Mouse (Mus musculus): Measurements from ENCODE around the gene Cdk5r2.

The Cdk5r2 gene

DNA sequence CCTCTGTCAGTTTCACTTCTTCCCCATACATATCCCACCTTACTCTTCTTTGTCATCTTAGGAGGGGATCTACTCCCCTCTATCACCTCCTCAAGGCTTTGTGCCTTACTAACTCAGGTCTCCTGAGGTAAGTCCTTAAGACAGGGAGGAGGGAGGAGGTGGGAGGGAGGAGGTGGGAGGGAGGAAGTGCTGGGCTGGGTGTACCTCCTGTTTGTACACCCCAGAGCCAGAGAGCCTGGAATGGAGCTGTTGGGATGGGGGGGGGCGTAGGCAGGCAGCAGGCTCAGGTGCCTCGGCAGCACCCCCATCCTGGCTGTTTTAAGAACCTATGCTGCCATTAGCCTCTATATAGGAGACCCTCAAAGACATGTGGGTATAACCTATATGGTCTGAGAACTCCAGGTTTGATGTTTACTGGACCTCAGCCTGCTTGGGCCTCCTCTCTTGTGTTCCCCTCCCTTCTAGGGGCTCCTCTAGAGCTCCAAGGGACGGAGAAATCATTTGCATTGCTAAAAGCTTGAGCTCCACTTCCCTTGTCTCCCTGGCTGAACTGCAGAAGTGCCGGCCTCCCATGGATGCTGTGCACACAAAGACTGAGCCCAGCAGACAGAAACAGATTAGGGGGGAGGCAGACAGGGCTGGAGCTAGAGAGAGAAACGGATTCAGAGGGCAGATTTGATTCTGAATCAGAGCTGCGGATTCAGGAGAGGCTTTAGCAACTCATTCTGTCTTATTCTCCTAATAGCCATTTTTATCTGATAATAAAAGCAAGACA lies 3.5 kb upstream of the Cdk5r2 start:
- DNase-seq (ENCODE audit: low spot score): no peak

DNA sequence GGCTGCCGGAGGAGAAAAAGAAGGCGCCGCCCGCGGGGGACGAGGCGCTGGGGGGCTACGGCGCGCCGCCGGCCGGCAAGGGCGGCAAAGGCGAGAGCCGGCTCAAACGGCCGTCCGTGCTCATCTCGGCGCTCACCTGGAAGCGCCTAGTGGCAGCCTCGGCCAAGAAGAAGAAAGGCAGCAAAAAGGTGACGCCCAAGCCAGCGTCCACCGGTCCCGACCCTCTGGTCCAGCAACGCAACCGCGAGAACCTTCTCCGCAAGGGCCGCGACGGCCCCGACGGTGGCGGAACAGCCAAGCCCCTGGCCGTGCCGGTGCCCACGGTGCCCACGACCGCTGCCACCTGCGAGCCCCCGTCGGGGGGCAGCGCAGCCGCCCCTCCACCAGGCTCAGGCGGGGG lies 422 bp downstream of the Cdk5r2 start:
- no peak for DNase-seq (ENCODE audit: low spot score)

DNA sequence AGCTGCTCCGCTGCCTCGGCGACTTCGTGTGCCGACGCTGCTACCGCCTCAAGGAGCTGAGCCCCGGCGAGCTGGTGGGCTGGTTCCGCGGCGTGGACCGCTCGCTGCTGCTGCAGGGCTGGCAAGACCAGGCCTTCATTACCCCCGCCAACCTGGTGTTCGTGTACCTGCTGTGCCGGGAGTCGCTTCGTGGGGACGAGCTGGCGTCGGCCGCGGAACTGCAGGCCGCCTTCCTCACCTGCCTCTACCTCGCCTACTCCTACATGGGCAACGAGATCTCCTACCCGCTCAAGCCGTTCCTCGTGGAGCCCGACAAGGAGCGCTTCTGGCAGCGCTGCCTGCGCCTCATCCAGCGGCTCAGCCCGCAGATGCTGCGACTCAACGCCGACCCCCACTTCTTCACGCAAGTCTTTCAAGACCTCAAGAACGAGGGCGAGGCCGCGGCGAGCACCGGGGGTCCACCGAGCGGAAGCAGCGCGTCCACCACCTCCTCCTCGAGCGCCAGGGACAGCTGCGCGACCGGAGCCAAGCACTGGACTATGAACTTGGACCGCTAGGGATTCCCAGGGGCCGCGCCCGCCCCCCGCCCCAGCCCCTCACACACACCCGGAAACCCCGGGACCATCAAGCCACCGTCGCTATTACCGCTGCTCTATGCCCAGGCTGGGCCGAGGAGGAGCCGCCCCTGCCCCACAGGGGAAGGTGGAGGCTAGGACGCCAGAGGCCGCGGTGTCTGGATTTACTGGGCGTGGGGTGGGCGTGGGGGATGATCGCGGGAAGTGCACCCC lies 1.1 kb downstream of the Cdk5r2 start:
- no peak for DNase-seq (ENCODE audit: low spot score)

DNA sequence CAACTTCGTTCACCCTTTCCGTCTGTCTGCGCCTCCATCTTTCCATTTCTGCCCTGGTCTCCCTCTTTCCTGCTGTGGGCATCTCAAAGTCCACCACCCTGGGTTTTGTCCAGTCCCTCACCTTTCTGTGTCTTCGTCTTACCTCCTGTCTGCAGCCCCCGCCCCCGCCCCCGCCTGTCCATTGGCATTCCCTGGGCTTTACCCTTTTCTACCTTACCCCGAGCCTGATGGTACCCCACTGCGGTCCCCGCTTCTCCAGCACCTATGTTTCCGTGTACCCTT lies 1.6 kb downstream of the Cdk5r2 start:
- DNase-seq (ENCODE audit: low spot score): no peak

DNA sequence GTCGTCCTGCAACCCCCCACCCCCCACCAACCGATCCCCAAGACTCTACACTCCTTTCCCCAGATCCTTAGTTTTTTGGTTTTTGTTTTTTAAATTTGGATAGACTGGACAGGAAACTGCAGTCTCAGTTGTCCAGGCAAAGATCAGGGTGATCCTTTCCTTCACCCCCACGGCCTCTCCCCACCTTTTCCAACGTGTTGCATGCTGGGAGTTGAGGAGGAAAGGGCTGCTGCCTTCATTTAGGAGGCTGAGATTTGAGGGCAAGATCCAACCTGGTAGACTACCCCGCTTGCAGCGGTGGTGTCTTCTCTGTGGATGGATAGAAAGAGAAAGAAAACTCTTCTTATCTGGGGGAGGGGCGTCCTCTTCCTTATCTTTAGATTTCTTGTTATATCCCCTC lies 2.1 kb downstream of the Cdk5r2 start:
- no peak for DNase-seq (ENCODE audit: low spot score)

DNA sequence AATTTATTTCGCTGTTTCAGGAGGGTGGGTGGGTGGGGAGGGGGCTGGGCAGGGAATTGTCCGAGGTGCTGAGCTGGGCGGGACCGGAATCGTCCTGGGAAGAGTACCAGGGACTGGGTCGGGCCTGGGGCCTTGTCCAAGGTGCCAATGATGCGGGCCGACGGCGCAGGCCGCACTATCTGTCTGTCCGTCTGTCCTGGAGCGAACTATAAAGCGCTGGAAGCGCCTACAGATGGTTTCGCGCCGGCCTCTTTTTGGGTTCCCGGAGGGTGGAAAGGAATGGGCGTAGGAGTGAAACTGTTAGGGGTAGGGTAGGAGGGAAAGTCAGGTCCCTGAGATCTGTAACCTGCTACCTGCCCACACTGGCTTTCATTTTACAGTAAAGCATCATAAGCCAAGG lies 2.5 kb downstream of the Cdk5r2 start:
- DNase-seq (ENCODE audit: low spot score): no peak

DNA sequence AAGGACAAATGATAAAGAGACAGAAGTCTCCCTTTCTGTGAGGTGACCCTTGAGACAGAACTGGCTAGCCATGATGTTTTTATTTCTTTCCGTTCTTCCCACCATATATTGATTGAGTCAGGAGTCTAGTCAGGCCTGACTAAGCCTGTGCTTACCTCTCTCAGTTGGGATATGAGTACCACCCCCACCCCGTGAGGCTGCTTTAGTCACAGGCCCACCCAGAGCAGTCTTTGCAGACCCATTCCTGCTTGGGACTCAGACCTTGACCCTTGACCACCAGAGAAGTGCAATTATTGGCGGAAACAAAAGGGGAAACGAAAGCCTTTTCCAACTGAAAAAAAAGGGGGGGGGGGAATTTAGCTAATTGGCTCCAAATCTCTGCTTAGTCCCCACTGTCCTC lies 2.9 kb downstream of the Cdk5r2 start:
- no peak for DNase-seq (ENCODE audit: low spot score)

DNA sequence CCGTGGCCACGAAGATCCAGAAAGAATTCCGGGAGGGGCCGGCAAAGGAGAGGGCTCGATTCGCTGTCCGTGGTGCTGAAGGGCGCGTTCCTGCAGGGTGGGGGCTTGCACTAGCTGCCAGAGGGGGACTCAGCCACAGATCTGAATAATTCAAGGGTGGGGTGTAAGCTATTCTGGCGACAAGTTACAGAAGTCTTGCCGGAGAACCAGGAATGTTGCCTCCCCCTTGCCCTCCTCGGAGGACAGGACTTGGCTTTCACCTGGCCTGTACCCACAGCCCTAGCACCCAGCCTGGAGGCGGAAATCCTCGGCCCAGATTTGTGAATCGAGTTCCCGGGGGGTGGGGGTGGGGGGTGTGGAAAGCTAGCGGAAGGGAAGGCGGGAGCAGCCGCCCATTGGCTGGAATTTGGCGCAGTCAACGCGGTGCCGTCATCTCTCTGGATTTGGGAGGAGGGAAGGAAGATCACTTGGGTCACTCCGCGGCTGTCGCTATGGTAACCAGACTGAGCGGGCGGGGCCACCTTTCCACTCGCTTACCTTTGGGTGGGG lies 3.5 kb downstream of the Cdk5r2 start:
- DNase-seq (ENCODE audit: low spot score): peak; percentile 60

DNA sequence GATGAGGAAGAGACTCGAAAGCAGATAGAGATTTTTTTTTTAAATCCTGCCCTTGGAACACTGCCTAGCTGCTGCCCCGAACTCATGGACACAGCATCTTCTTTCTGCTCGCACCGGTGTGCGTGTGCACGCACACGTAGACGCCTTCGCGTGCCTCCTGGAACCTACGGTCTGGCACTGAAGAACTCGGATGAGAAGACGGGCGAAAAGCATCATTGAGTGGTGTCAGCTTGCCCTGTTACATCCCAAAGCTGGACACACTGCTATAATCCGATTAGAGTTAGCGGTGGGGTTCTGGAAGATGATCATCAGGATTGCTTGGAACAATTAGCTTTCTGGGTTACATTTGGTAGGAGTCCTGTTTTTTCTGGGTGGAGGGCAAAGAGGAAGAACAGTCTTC lies 4.1 kb downstream of the Cdk5r2 start:
- DNase-seq (ENCODE audit: low spot score): no peak

DNA sequence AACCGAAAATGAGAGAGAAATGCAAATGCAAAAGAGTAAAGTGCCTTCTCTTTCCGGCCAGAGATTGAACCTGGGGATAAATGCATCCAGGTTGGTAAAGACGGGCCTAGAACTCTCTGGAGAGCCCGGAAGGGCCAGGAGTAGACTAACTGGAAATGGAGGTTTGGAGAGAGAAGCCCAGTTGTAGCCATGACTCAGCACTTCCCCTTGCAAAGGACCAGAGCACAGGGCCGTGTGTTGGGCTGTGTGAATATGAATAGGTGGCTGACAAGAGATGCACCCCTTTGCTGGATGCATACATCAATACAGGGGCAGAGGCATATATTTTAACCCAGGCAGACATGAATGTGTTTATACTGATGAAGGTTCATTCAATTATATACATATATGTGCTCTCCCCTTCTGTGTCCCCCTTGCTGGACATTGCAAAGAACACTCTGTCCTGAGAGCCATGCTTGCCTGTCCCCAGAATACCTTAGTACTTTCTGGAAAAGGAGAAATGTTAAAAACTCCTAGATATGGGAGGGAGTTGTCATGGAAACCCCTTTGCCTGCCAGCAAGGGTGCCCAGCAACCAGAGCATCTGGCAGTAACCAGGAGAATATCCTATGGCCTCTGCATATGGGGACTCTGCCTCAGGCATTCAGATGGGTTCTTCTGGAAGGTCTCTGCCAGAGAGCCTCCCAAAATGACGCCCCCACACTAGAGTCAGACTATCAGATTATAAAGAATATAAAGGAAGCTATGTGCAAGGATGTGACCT lies 4.7 kb downstream of the Cdk5r2 start:
- DNase-seq (ENCODE audit: low spot score): no peak

DNA sequence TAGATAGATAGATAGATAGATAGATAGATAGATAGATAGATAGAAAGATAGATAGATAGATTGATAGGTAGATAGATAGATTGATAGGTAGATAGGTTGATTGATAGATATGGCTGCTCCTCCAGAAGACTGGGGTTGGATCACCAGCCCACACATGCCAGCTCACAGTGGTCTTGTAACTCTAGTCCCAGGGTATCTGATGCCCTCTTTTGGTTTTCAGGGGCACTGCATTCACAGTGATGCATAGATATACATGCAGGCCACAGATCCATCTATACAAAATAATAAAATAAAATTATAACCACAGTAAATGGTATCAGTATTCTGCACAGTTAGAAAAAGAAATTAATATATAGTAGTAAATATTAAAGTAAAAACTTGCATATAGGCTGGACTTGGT lies 7.0 kb downstream of the Cdk5r2 start:
- no peak for DNase-seq (ENCODE audit: low spot score)

DNA sequence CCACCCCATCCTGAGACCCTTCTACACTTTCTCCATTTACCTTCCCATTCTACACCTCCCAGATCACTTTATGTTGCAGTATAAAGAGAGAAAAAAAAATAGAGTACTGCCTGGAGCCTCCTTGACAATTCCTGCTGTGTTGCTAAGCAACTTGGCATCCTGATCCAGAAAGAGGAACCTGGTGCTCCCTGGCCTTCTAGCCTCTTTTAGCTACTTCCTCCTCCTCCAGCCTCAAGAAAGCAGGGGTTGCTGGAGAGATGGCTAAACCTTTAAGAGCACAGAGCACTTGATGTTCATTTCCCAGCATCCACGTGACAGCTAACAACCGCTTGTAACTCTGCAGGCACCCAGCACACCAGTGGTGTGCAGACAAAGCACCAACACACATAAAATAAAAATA lies 17.5 kb downstream of the Cdk5r2 start:
- no peak for DNase-seq (ENCODE audit: low spot score)

DNA sequence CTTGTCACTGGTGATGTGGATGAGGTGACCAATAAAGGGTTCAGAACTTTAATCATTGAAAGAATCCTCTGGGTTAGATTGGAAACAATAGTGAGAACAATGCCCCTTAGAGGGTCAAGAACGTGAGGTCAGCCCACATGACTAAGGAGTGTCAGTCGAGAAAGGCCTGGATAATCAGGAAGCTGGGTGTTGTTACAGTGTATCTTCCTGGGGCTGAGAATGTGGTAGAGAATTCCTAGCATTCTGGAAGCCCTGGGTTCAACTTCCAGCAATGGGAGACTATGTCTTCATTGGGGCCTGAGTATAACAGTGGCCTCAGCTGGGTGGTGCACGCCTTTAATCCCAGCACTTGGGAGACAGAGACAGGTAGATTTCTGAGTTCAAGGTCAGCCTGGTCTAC lies 22.5 kb downstream of the Cdk5r2 start:
- DNase-seq (ENCODE audit: low spot score): no peak

DNA sequence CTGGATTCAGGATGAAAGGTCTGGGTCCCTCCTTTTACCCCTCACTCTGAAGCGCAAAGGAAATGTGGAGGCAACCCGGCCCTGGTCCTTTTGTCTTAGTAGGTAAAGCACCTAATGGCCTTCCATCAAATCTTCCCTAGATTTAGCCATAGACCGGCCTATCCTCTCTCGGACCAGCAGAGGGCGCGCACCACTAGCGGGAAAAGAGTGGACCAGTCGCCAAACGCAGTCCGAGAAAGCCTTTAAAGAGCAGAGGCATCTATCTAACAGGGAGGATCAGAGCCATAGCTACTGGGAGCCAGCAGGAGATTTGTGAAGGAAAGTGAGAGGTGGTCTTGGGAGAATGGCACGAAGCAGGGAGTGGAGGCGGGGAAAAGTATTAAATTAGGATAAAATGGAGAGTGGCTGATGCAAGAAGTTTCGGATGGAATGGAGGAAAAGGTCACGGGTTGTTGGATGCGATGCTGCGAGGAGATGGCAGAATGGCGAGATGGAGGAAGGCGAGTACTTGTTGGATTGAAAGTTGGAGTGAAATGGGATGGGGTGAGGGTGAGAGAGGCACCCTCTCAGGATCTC lies 26.1 kb downstream of the Cdk5r2 start:
- peak; percentile 53 for DNase-seq (ENCODE audit: low spot score)

DNA sequence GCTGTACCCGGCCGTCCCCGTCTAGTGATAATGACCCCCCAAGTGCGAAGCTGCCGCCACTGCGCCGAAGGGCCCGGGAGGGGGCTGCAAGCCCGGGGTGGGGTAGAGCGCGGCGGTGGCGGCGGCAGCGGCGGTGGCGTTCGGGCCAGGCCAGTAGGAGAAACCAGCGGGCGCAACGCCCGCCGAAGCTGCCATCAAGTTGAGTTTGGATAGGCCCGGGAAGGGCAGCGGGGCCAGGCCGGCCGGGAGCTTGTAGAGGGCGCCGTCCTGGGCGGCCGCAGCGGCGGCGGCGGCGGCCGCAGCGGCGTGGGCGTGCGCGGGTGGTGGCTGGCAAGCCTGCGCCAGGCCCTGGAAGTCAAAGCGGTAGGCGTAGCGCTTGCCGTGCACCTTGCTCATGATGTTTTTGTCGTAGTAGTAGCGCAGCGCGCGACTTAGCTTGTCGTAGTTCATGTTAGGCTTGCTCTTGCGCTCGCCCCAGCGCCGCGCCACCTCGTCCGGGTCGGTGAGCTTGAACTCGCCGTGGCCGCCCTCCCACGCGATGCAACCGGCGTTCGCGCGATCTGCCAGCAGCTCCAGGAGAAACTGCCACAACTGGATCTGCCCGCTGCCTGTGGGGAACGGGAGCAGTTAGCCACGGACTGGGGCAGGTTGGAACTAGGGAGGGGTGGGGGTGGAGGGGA lies 27.5 kb downstream of the Cdk5r2 start:
- no peak for DNase-seq (ENCODE audit: low spot score)

DNA sequence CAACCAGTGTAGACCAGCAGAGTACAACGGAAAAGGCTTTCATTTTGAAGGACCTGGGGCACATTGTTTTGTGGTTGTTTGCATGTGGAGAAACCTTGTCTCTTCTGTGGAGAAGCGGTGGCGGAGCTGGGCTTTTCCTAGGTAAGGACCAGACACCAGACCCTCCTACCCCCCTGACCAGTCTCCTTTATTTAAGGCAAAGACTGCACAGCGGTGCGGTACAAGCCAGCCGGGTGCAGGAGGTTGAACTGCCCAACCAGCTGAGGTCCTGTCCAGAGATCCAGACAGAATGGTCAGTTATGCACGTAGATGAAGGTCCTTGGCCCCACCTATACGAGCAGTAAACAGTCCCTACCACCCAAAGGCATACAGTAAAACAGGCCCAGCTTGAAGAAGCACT lies 28.1 kb downstream of the Cdk5r2 start:
- no peak for DNase-seq (ENCODE audit: low spot score)

DNA sequence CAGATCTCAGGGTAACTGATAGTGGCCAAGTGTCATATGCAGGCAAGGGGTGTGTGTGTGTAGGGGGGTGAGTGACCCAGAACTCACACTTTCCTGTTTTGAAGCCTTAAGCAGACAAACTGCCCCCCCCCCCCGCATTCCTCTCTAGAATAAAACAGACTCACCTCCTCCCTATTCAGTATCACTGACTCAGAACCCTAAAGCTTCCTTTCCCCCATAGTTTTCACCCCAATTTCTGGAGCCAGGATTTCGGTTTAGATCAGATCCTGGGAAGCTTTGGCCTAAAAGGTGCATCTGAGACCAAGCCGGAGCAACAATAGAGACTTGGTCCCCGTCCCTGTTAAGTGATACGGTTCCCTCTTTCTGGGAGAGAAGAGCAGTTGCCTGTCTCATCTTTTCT lies 28.7 kb downstream of the Cdk5r2 start:
- no peak for DNase-seq (ENCODE audit: low spot score)

DNA sequence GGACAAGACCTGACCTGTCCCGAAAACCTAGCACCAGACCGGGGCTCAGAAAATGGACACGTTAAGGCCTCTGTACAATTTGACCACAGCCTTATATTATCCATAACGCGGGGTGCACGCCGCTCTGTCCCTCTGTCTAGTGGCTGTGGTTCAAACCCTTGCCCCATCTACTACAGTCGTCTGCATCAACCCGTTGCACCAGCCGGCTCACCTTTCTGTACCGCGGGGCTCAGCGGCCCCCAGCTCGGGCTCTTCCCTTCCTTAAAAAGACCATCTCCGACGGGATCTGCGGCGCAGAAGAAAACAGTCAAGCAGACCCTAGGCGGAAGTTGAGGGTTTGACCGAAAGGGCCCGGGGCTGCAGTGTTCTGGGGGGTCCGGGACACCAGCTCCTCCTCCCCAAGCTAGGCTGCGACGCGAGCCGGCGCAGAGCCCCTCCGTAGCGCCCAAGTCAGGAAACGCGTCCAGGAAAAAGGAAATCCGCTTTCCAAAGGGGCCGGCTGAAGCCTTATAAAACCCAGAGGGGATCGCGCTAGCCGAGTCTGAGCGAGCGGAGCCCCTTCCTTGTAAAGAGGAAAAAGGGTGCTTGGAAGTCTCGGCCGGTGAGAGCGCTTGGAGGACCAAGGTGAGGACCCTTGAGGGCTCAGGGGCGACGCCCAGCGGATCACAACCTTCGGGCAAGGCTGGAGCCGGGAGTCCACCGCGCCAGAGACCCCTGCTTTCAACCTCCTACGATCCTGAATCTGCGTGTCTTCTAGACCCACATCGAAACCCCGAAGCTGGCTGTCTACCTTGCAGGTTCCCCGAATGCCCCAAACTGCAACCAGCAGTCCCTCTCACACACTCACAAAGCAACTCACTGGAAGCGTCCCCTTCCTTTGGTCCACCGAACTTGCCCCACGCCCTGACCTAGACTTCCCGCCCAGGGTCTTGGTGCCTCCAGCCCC lies 29.7 kb downstream of the Cdk5r2 start:
- no peak for DNase-seq (ENCODE audit: low spot score)

DNA sequence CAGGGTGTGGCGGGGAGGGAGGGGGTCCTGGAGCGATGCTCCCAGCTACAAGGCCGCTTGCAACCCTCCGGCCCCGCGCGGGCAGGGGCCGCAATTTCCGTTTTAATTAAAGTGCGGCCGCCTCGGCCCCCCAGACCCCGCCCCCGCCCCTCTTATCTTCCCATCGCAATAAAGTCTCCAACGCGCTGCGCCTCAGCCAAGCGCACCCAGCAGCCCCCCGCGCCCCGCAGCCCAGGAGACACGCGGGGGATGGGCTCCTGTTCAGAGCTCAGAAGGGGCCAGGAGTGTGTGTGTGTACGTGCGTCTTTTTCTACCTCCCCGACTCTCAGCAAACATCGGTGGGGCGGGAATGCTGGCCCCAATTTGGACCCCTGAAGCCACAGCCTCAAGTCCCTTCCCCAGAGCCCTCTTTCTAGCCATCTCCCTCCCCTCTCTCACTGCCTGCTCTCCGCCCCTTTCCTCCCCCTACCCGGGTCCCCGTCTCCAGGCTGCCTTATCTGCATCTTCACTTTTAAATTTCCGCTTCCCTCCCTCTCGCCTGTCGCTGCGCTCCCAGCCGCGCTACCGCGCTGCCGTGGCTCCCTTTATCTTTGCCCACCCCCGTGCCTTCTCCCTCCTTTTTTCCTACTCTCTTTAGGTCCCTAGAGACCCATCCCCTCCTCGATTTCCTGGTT lies 30.8 kb downstream of the Cdk5r2 start, which contains the start of gene Fev:
Fev (minus strand) TSS at position 51 of the 674 bp plus-strand sequence.
- DNase-seq (ENCODE audit: low spot score): no peak

DNA sequence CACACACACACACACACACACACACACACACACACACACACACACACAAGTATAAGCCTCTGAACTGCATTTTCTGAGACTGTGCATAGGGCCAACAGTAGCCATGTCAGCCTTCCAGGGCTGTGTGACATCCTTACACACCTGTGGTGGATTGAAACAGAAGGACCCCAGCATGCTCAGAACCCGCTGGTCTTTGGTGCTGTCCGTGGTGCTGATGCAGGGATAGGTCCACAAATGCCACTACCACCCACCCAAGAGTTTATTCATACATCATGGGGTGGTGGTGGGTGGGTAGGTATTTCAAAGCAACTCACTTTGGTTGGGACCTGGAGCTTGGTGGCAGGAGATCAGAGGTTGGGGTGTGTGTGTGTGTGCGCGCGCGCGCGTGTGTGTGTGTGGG lies 36.8 kb downstream of the Cdk5r2 start:
- DNase-seq (ENCODE audit: low spot score): no peak
